ENCODE assay signal across 8 mouse cellular contexts in genomic region chr5:117357129-117357477, GRCm38 (mm10). TPM values are rescaled to one million over a fixed set of nuclear protein-coding genes. Genes with fewer than 3 reads are reported as not detected.
A peak's percentile ranks its signal among the peaks of the same experiment; 100 is the strongest.
DNase-seq lines count a peak whose midpoint lies in the region; ATAC-seq and TF ChIP-seq lines count a peak whose summit lies in the region.

TSS of gene Wsb2 (plus strand) at chr5:117357304.

- intact Hi-C loops in heart, adult 2 months (cut with DNase I), result loop anchor here (2.0 kb wide), 2 partner anchors 32 to 38 kb away; partner anchors contain the start of genes Rfc5 and Vsig10

- peak; percentile 59 for DNase-seq in 3T3-L1 (ENCODE audit: low read depth, low spot score)
- peak; percentile 94 for DNase-seq in adrenal gland, postnatal 25 days
- DNase-seq in heart, adult 2 months, result peak; percentile 90 to 91
- DNase-seq in kidney, adult 2 months, result peak; percentile 88
- peak; percentile 70 to 88 for DNase-seq in spleen, postnatal 10 days (ENCODE audit: low spot score in 2 of 2)

- peaks cover 1% of the 10 kb centered on the region; the same call in 1 of the 2 replicates for H3K79me2 ChIP-seq in heart, adult 2 months (replicated peaks; ENCODE audit: control insufficient read depth, insufficient read depth, low read length)

- H3K27ac ChIP-seq in embryonic facial prominence, embryonic 13.5 days, result peak within 1 kb of the TSS; percentile 87
- peak within 1 kb of the TSS; percentile 98 for H3K27ac ChIP-seq in heart, adult 2 months
- peak within 1 kb of the TSS; percentile 74 for H3K27ac ChIP-seq in kidney, adult 2 months (ENCODE audit: insufficient read depth, low read depth, low read length)
- H3K27ac ChIP-seq in limb, embryonic 15.5 days, result peak within 1 kb of the TSS; percentile 90
- peak within 1 kb of the TSS; percentile 91 for H3K27ac ChIP-seq in midbrain, embryonic 16.5 days (ENCODE audit: low read length)

- peak within 1 kb of the TSS; percentile 93 for H3K4me3 ChIP-seq in embryonic facial prominence, embryonic 13.5 days
- H3K4me3 ChIP-seq in heart, adult 2 months, result peak within 1 kb of the TSS; percentile 72
- peak within 1 kb of the TSS; percentile 99 for H3K4me3 ChIP-seq in kidney, adult 2 months (ENCODE audit: insufficient read depth, low read depth, low read length)
- H3K4me3 ChIP-seq in limb, embryonic 15.5 days, result peak within 1 kb of the TSS; percentile 95
- peak within 1 kb of the TSS; percentile 97 for H3K4me3 ChIP-seq in midbrain, embryonic 16.5 days (ENCODE audit: low read depth, low read length)

- no peaks in the 10 kb centered on the region for H3K36me3 ChIP-seq in embryonic facial prominence, embryonic 13.5 days
- H3K36me3 ChIP-seq in heart, adult 2 months (ENCODE audit: control insufficient read depth, insufficient read depth, low read length), result peaks cover 14% of the 10 kb centered on the region
- no peaks in the 10 kb centered on the region; the same call in 1 of the 2 replicates for H3K36me3 ChIP-seq in kidney, adult 2 months (ENCODE audit: control insufficient read depth, insufficient read depth, low read length)
- H3K36me3 ChIP-seq in limb, embryonic 15.5 days, result no peaks in the 10 kb centered on the region; the same call in 1 of the 2 replicates
- no peaks in the 10 kb centered on the region for H3K36me3 ChIP-seq in midbrain, embryonic 16.5 days (ENCODE audit: control insufficient read depth, insufficient read depth, low read length)

- peak within 1 kb of the TSS; percentile 93 for H3K4me2 ChIP-seq in embryonic facial prominence, embryonic 13.5 days
- H3K4me2 ChIP-seq in limb, embryonic 15.5 days, result peak within 1 kb of the TSS; percentile 90
- H3K4me2 ChIP-seq in midbrain, embryonic 16.5 days (ENCODE audit: low read length), result peak within 1 kb of the TSS; percentile 96

- 0% methylated on average over 6 of the region's 54 CpGs for WGBS in embryonic facial prominence, embryonic 13.5 days
- under 1% methylated on average over 26 of the region's 54 CpGs for whole genome bisulfite sequencing in heart, adult 2 months
- WGBS in kidney, adult 2 months, result 3% methylated on average over 30 of the region's 54 CpGs
- WGBS in limb, embryonic 15.5 days, result 2% methylated on average over 18 of the region's 54 CpGs
- 2% methylated on average over 11 of the region's 54 CpGs for WGBS in midbrain, embryonic 16.5 days

- no peak for TF ChIP-seq CTCF in heart, adult 2 months (IDR thresholded peaks at IDR 0.05)
- no peak for TF ChIP-seq CTCF in kidney, adult 2 months (conservative IDR thresholded peaks at IDR 0.05; ENCODE audit: insufficient read depth, insufficient read length, low read depth, low read length)

- no peaks in the 10 kb centered on the region for H3K9me3 ChIP-seq in embryonic facial prominence, embryonic 13.5 days
- H3K9me3 ChIP-seq in limb, embryonic 15.5 days, result no peaks in the 10 kb centered on the region
- no peaks in the 10 kb centered on the region for H3K9me3 ChIP-seq in midbrain, embryonic 16.5 days (replicated peaks; ENCODE audit: control insufficient read depth, low read length, poor library complexity, severe bottlenecking)

- no peak for TF ChIP-seq EP300 in heart, adult 2 months (IDR thresholded peaks at IDR 0.05; ENCODE audit: insufficient read depth, low read depth, low read length)

- peak; percentile 59; the same call in 1 of the 2 replicates for ATAC-seq in embryonic facial prominence, embryonic 13.5 days (ENCODE audit: insufficient number of reproducible peaks, insufficient read depth, low FRiP score, low TSS enrichment, low read depth)
- ATAC-seq in limb, embryonic 15.5 days (ENCODE audit: insufficient number of reproducible peaks, low FRiP score, low TSS enrichment, low read depth), result peak; percentile 40
- peak; percentile 87 for ATAC-seq in midbrain, embryonic 16.5 days

- no peak for TF ChIP-seq POLR2A in heart, adult 2 months (IDR thresholded peaks at IDR 0.05; ENCODE audit: insufficient read depth, low read depth, low read length)
- no peak for TF ChIP-seq POLR2A in kidney, adult 2 months (IDR thresholded peaks at IDR 0.05; ENCODE audit: low read depth, low read length)

- H3K9ac ChIP-seq in embryonic facial prominence, embryonic 13.5 days, result peak within 1 kb of the TSS; percentile 96
- peak within 1 kb of the TSS; percentile 99 for H3K9ac ChIP-seq in heart, adult 2 months (ENCODE audit: low read depth, low read length)
- H3K9ac ChIP-seq in limb, embryonic 15.5 days, result peak within 1 kb of the TSS; percentile 87
- peak within 1 kb of the TSS; percentile 98 for H3K9ac ChIP-seq in midbrain, embryonic 16.5 days (ENCODE audit: low read depth, low read length)

- no peaks in the 10 kb centered on the region for H3K27me3 ChIP-seq in embryonic facial prominence, embryonic 13.5 days
- H3K27me3 ChIP-seq in heart, adult 2 months (ENCODE audit: control insufficient read depth, insufficient read depth, low read length), result no peaks in the 10 kb centered on the region
- H3K27me3 ChIP-seq in kidney, adult 2 months (replicated peaks; ENCODE audit: control insufficient read depth, insufficient read depth, low read length), result no peaks in the 10 kb centered on the region
- no peaks in the 10 kb centered on the region for H3K27me3 ChIP-seq in limb, embryonic 15.5 days
- no peaks in the 10 kb centered on the region for H3K27me3 ChIP-seq in midbrain, embryonic 16.5 days (ENCODE audit: control insufficient read depth, insufficient read depth, low read depth, low read length)

- H3K4me1 ChIP-seq in embryonic facial prominence, embryonic 13.5 days, result peaks cover 39% of the 10 kb centered on the region
- H3K4me1 ChIP-seq in heart, adult 2 months (ENCODE audit: control insufficient read depth, insufficient read depth, low read length), result peaks cover 19% of the 10 kb centered on the region
- peaks cover 35% of the 10 kb centered on the region for H3K4me1 ChIP-seq in kidney, adult 2 months (ENCODE audit: control insufficient read depth, insufficient read depth, low read length)
- H3K4me1 ChIP-seq in limb, embryonic 15.5 days, result peaks cover 37% of the 10 kb centered on the region
- peaks cover 40% of the 10 kb centered on the region for H3K4me1 ChIP-seq in midbrain, embryonic 16.5 days (ENCODE audit: control insufficient read depth, insufficient read depth, low read length)

RNA-seq across cellular contexts. Expression of gene Wsb2, which starts in this region (rescaled TPM):
- 124 and 135 TPM in 2 replicates for total RNA-seq in adrenal gland, postnatal 25 days (2021)
- polyA plus RNA-seq in embryonic facial prominence, embryonic 13.5 days (2015; fragmentation: Nextera tagmentation; extraction: Ambion mirVana), result 46.1 and 51.7 TPM in 2 replicates
- 100 to 1,000 TPM in 1 of 2 experiments, 10 to 100 TPM in 1; 91.4 to 101 TPM for total RNA-seq in heart, adult 2 months (2021)
- polyA plus RNA-seq in heart, adult 2 months (2012; rRNA removed), result 130 and 197 TPM in 2 replicates
- polyA plus RNA-seq in kidney, adult 2 months (2012; rRNA removed), result 205 and 234 TPM in 2 replicates
- 66.9 and 74.6 TPM in 2 replicates for polyA plus RNA-seq in limb, embryonic 15.5 days (2015; fragmentation: Nextera tagmentation; extraction: Ambion mirVana)
- polyA plus RNA-seq in midbrain, embryonic 16.5 days (2015; fragmentation: Nextera tagmentation; extraction: Ambion mirVana), result 286 and 309 TPM in 2 replicates

Comparison
In these comparisons a context has a peak if more than half of its experiments do, and no peak if none do; other contexts are left out.
1. Peak in every context shown above with its lines: DNase-seq, ATAC-seq, H3K4me3 ChIP-seq and H3K27ac ChIP-seq.